Mouse (Mus musculus) C2C12 (cell line): ENCODE results near the gene Tm2d1.

Source experiments
- CEBPB ChIP-seq: IDR thresholded peaks from one replicate; pipeline ENCODE4 v1.6.1; 2011; ENCODE audit warnings: low read depth, mild to moderate bottlenecking, control low read depth, moderate library complexity
- CTCF ChIP-seq: IDR thresholded peaks from one replicate; pipeline ENCODE4 v1.5.1; 2011; ENCODE audit not compliant: control insufficient read depth, insufficient read depth, insufficient read length
- FOSL1 ChIP-seq: IDR thresholded peaks from one replicate; pipeline ENCODE4 v1.8.0; 2011; ENCODE audit warnings: mild to moderate bottlenecking, low read length; ENCODE audit not compliant: poor library complexity, insufficient read depth, severe bottlenecking
- MAX ChIP-seq: IDR thresholded peaks from one replicate; pipeline ENCODE4 v1.6.1; 2011; ENCODE audit warnings: mild to moderate bottlenecking, control low read depth
- MYOD1 ChIP-seq: IDR thresholded peaks from one replicate; pipeline ENCODE4 v1.6.1; 2011; ENCODE audit warnings: low read depth; ENCODE audit not compliant: control insufficient read depth, insufficient read length
- MYOG ChIP-seq: IDR thresholded peaks from one replicate; pipeline ENCODE4 v1.6.1; 2011; ENCODE audit not compliant: control insufficient read depth, insufficient read length; ENCODE audit errors: extremely low read depth
- USF1 ChIP-seq: IDR thresholded peaks from one replicate; pipeline ENCODE4 v1.6.1; 2011; ENCODE audit warnings: low read depth, mild to moderate bottlenecking, control low read depth, moderate library complexity

- TF ChIP-seq CTCF (no peak), MAX (no peak), MYOG (no peak), USF1 (no peak), MYOD1 (no peak), CEBPB (no peak), FOSL1 (no peak)
Observed at GRCm38 (mm10) chr4:98385036-98385435, 1.9 kb upstream of the Tm2d1 start.
